Mouse (Mus musculus) T-cell, adult 66 days (primary cell): ENCODE measurements around the gene Tssk3. TPM values are rescaled to one million over a fixed set of nuclear protein-coding genes. Genes with fewer than 3 reads are reported as not detected.

Experiments
- total RNA-seq, 2 experiments: library from RNA; stranded (reverse); gene quantifications; 3 replicates in 1 of 2; 4 replicates in 1 of 2; pipeline ENCODE4 v1.2.4; 2023

The Tssk3 gene
- not detected for total RNA-seq

GRCm38 (mm10) chr4:129490972-129491880, at the start of gene Tssk3, which contains the start of gene Fam229a:
TSS of gene Tssk3 (minus strand) at chr4:129491022.
TSS of gene Fam229a (plus strand) at chr4:129491190.

GRCm38 (mm10) chr4:129513086-129513767, 22.4 kb upstream of the Tssk3 start, which contains the start of gene Marcksl1:
TSS of gene Marcksl1 (plus strand) at chr4:129513581.

GRCm38 (mm10) chr4:129461183-129461960, 29.4 kb downstream of the Tssk3 start, which contains the start of gene Bsdc1:
TSS of gene Bsdc1 (plus strand) at chr4:129461581.

GRCm38 (mm10) chr4:129440340-129441063, 50.3 kb downstream of the Tssk3 start, which contains the start of gene Zbtb8b:
TSS of gene Zbtb8b (minus strand) at chr4:129440853.

Other genes with a start within 250 kb of the Tssk3 start
- gene C77080, start 229.6 kb downstream of the Tssk3 start, total RNA-seq = under 1 TPM; 0.15 TPM
- gene Sync, start 203.4 kb downstream of the Tssk3 start, total RNA-seq = not detected
- gene Rbbp4, start 155.7 kb downstream of the Tssk3 start, total RNA-seq = 100 to 1,000 TPM; 136 to 156 TPM
- 10 to 100 TPM; 32.1 to 52.3 TPM for gene Zbtb8os, start 155.3 kb downstream of the Tssk3 start, total RNA-seq
- gene Zbtb8a, start 112.9 kb downstream of the Tssk3 start, total RNA-seq = 1 to 10 TPM; 4.1 to 4.9 TPM
- gene Zbtb8b, start 50.2 kb downstream of the Tssk3 start, total RNA-seq = under 1 TPM in 1 of 2 experiments, not detected in 1; 0.26 TPM
- gene Bsdc1, start 29.4 kb downstream of the Tssk3 start, total RNA-seq = 100 to 1,000 TPM; 118 to 131 TPM
- gene Fam229a, start 168 bp upstream of the Tssk3 start, total RNA-seq = 1 to 10 TPM; 1.1 to 1.5 TPM
- 10 to 100 TPM in 1 of 2 experiments, 1 to 10 TPM in 1; 8.1 to 10.4 TPM for gene Marcksl1, start 22.6 kb upstream of the Tssk3 start, total RNA-seq
- 100 to 1,000 TPM; 135 to 137 TPM for gene Hdac1, start 51.7 kb upstream of the Tssk3 start, total RNA-seq
- 100 to 1,000 TPM; 913 to 948 TPM for gene Lck, start 82.6 kb upstream of the Tssk3 start, total RNA-seq
- gene Fam167b, start 87.5 kb upstream of the Tssk3 start, total RNA-seq = not detected
- 100 to 1,000 TPM; 181 to 191 TPM for gene Eif3i, start 109.6 kb upstream of the Tssk3 start, total RNA-seq
- 100 to 1,000 TPM; 125 to 142 TPM for gene Tmem234, start 109.6 kb upstream of the Tssk3 start, total RNA-seq
- gene Dcdc2b, start 123.2 kb upstream of the Tssk3 start, total RNA-seq = 1 to 10 TPM; 3.5 to 4.0 TPM
- gene Iqcc, start 128.1 kb upstream of the Tssk3 start, total RNA-seq = 10 to 100 TPM; 26.8 to 29.0 TPM
- 10 to 100 TPM; 14.0 to 15.8 TPM for gene Ccdc28b, start 132.9 kb upstream of the Tssk3 start, total RNA-seq
- 10 to 100 TPM; 71.4 to 73.6 TPM for gene Txlna, start 150.0 kb upstream of the Tssk3 start, total RNA-seq
- gene Kpna6, start 181.7 kb upstream of the Tssk3 start, total RNA-seq = 10 to 100 TPM; 33.9 to 45.9 TPM
- 10 to 100 TPM; 13.0 to 15.0 TPM for gene Tmem39b, start 205.8 kb upstream of the Tssk3 start, total RNA-seq